Mouse (Mus musculus): ENCODE data around the gene Pigl.

Pigl gene

DNA sequence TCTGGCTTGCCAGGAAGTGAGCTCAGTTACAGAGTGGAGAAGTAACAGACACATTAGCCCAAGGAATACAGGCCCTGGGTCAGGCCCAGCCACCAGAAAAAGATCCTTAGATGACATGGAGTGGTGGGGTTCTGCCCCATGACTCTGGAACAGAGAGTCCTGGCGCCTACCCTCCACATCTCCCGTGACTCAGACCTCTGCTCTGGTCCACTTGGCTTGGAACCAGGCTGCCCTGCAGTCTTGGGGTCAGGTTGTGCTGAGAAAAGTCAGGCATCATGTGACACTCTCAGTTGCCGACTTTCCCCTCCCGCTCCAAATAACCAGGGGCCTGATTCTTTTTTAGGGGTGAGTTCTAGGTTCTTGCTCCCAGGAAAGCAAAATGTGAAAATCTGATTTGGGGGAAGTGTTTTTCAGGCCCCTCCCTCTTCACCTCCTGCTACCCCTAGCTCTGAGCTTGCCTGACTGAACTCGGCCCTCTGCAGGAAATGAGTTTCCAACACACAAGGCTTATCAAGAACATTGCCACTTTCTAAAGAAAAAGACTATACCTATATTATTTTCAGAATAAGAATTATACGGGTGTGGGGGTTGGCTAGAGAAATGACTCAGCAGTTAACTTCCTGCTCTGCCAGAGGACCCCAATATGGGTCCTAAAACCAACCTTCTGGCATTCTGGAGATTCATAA lies 100.8 kb downstream of the Pigl start:
- no peak for DNase-seq (ENCODE audit: low spot score)

GRCm38 (mm10) chr11:62560463-62561016 lies 102.3 kb downstream of the Pigl start:
- DNase-seq (ENCODE audit: low spot score), result no peak

GRCm38 (mm10) chr11:62563590-62563989 lies 105.3 kb downstream of the Pigl start:
- DNase-seq (ENCODE audit: low spot score), result no peak

Measured in c-Kit-positive CD71-positive TER-119-positive erythroid progenitor cells, embryonic 14.5 days (primary cell).